Mouse (Mus musculus) megakaryocyte-erythroid progenitor cell, adult 5-6 weeks (primary cell): ENCODE measurements around the gene Gm49387. TPM values are rescaled to one million over a fixed set of nuclear protein-coding genes. Genes with fewer than 3 reads are reported as not detected.

Experiments
- ATAC-seq: replicated peaks from 2 replicates; pipeline ENCODE4 v1.8.0; 2016; ENCODE audit warnings: mild to moderate bottlenecking, inconsistent platforms; ENCODE audit not compliant: severe bottlenecking, poor library complexity, low FRiP score, low TSS enrichment
- total RNA-seq, 2 experiments: library from RNA; stranded (forward) in 1 of 2; stranded (reverse) in 1 of 2; fragments of 200-1000, 215-1000 nt in 1 of 2; fragments of >200 nt in 1 of 2; fragmentation: Nextera tagmentation in 1 of 2; gene quantifications; 2 replicates each; pipeline ENCODE4 v1.2.3; 2014 to 2017

Gene Gm49387
- total RNA-seq, 2 experiments from 2014 or later = not detected

DNA sequence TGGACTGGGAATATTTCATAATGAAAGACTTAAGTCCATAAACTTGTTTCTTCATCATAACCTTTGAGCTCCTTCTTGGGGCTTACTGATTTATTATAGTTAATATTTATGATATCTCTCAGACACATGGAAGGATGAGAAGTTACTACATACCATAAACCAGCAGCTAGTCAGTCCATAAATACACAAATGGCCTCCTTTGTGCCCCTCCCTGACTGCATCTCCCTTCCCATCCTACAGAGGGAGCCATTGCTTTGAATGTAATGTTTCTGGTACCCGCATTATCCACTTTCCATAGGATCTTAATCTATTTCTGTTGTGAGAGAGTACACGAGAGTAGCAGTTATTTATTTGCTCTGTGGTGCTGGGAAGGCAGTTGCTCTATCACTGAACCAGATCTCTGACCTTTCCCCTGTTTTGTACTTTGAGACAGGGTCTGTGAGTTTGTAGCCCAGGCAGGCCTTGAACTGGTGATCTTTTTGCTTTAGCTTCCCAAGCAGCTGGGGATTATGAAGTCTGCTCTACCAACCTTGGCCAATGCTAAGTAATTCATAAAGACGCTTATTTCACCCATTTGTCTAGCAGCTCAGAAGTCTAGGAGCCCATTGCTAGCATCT, 4.4 kb upstream of the Gm49387 start:
- ATAC-seq = no peak

DNA sequence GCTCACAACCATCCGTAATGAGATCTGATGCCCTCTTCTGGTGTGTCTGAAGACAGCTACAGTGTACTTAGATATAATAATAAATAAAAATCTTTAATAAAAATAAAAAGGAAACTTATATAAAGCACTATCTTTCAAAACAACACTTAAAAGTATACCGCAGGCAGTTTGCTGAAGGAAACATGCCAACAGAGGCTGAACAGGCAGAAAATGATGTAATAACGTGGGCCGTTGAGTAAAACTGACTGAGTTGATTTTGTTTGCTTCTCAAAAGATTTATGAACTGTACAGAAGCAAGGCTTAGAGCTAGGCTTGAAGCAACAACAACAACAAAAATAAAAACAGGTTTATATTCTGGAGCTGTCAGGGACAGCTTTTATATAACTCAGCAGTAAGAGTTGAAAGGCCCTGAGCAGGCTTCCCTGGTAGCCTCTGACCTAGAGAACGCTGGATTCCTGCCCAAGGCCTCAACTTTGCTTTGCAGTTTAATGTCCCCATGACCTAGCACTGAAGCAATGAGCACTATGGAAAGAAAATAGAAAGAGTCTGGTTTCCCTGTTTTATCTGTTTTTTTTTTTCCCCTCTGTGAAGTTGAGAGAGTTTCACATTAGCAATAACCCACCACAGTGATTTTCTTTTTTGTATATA, 3.6 kb upstream of the Gm49387 start:
- no peak for ATAC-seq

DNA sequence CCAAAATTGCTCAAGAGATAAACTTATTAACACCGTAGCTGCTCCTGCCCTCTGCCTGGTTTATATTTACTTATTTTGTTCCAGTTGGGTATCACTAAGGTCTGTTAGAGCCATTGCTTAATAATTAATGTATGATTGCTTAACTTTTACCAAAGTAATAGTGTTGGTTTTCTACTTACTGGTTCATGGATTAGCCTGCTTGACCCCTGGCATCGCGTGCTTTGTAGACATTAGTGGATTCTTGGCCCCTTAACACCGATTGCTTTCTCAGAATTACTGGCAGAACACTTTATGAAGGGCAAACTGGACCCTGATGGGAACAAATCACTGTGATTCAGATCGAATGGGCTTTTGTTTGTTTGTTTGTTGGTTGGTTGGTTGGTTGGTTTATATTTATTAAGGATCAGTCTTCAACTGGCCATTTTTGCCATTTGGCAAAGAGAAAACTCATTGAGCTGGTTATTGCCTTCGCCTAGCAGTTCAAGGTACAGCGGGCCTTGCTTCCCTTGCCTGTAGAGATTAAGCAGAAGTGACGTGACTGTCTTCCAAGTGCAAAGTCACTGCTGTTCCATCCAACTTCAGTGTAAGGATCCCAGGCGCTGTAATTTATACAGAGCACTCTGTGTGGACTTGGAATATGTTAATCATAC, 953 bp upstream of the Gm49387 start:
- ATAC-seq = no peak

DNA sequence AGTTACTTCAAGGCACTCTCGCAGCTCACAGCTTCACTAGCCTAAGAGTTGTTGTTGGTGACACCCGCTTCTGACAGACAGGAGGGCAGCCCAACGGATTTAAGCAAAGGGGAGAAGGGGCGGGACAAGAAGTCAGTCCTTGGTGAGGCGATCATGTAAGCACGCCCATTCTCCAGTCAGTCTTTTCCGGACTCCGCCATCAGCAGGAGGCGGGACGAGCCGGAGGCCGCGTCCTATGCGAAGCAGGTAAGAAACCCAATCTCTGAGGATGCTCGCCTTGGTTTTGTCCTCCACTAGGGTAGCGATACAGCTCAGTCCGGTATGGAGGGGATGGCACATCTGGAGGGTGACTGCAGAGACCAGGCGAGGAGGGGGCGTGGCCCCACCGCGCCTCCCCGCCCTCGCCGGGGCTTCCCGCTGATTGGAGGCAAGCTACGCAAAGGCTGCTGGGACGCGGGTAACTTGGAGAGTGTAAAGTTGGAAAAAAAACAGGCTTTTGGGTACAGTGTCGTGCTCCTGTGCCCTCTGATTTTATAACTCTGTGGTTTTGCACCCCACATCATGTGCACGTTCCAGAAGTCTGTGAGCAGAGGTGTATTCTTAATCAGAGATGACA, 320 bp upstream of the Gm49387 start, which contains the start of the genes Btd and Hacl1:
Btd (plus strand) TSS at position 139 of the 616 bp plus-strand sequence.
Hacl1 (minus strand) TSS at position 397 of the 616 bp plus-strand sequence.
- ATAC-seq = peak; percentile 98

DNA sequence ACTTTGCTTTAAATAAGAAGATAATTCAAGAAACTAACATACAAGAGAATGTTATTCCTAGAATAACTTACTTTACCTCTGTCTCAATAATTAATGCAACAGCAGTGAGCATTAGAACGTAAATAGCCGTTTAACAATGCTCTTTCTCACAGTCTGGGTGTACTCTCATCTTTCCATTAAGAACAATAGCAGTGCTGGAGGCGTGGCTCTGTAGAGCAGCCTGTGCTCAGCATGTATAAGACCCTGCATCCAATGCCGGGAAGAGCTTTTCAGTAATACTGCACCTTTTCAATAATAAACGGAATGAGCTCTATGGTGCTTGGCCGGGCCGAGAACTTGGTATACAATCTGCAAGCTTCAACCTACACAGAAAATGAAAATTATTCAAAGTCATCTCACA, 10.0 kb downstream of the Gm49387 start:
- ATAC-seq = no peak

DNA sequence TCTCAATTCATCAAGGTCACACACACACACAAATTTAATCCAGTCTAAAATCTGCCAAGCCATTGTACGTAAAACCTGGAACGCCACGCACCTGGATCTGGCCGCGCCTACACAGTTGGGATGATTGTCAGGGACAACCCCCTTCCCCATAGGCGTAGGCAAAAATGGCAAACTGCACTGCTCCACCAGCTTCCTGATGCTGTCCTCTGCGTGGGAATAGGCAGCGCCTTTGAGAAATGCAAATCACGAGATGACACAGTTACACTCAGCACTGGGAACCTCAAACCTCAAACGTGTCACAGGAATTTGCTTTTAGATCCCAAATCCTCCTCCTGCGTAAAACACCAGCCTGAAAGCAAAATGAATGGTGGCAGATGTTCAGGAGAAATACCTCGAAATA, 17.9 kb downstream of the Gm49387 start:
- ATAC-seq = no peak

DNA sequence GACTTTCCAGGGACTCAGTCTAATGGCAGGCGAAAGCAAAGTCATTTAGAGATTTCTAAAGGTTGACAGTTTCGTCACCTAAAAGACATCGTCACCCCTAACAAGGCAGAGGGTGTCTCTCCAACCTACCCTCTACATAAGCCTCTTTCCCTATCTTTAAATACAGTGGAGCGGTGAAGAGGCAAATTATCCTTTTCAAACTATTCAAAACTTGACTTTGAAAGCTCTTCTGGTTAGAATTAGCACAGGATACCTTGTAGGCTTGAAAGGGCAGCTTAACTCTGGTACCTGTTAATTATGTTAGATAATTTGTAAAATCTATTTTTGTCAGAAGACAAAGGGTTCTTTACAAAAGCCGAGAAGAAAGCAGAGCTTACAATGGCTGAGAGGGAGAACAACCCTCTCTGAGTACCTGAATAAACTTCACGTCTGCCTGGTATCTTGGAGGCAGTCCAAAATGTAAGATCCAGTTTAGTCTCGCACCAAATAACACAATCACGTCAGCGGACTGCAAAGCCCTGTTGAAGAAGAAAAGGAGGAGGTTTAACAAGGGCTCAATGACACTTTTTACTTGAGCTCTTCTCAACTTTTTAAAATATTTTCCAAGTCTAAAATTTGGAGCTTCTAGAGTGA, 20.0 kb downstream of the Gm49387 start:
- no peak for ATAC-seq

DNA sequence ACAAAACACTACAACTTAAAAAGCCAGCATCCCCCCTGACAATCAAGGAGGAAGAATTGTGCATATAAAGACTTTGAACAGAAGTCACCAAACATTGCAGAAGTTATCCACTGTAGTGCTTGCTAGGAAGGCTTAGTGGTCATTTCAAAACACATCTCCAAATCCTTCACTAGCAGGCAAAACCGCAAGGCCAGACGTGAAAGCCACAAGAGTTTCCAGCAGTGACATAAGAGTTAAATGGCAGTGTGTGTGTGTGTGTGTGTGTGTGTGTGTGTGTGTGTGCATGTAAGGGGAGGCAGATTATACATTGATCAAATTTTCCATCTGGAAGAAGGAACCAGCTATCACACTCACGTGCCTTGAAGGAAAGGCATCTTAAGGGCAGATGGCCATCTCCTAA, 22.7 kb downstream of the Gm49387 start:
- ATAC-seq = no peak

DNA sequence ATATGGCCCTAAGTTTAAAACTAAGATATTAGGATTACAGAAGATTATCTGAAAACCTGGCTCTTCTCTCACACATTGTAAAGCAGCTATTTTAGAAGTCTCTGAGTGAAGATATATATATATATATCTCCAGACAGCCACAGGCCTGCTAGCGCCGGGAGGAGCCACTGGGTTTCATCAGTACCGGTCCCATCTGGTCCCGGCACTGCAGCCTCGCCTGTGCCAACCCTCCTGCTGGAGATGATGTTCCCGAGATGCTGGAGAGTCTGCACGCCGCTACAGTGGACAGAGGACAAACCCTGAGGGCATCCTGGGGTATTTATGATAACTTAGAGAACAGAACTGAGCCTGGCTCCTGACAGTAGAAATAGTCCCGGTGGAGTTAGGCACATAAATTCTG, 23.5 kb downstream of the Gm49387 start:
- ATAC-seq = no peak

DNA sequence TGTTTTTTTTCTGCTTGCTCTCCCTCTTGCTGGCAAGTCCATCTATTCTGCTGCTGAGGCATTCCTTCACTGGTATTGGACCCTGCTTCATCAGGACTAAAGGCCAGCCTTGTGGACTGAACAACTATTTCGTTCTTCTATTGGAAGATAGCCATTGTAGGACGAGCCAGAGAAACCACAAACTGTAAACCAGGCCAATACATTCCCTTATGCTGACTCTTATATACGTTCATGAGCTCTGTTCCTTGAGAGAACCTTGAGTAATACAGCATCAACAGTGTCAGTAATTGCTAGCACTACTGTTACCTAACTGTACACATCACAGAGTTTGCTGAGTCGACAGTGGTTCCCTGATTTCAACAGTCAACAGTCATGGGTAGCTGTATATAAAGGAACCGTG, 27.0 kb downstream of the Gm49387 start:
- no peak for ATAC-seq

DNA sequence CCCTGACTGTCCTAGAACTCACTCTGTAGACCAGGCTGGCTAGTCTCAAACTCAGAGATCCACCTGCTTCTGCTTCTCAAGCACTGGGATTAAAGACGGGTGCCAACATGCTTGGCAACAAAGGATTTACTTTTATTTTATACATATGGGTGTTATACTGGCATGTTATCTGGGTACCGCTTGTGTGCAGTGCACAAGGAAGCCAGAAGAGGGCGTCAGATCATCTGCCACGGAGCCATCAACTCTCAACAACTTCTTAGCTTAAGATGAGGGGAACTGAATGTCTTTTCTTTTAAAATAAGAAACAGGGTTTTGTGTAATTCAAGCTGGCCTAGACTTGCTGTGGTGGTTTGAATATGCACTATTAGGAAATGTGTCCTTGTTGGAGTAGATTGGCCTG, 28.7 kb downstream of the Gm49387 start:
- ATAC-seq = no peak

DNA sequence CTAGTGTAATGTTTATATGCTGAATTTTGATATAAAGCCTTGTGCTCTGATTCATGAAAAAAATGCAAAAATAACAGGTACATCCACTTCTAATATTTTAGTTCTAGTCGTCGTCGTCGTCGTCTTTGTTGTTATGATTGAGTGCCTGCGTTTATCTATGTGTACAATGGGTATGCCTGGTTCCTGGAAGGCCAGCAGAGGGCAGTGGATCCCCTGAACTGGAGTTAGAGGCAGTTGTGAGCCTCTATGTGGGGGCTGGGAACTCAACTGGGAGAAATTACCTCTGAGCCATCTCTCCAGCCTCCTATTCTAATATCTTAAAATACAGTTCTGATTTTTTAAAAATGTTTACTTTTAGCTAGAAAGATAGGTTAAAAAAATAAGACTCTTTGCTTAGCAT, 35.2 kb downstream of the Gm49387 start:
- no peak for ATAC-seq

DNA sequence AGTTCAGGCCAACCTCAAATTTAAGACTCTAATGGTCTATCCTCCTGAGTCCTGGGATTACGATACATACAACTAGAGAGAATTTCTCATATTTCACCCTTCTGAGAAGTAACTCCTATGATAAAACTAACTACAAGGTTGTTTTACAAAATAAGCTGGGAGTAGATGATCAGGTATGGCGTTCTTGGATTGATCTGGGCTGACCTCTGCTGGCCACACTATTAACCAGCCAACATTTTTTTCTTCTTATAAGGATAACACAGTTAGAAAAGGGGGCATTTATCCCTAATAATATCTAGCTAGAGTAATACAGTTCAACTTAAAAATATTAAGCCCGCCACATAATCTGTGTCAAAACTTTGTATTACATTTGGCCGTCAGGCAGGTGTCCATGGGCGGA, 35.8 kb downstream of the Gm49387 start:
- ATAC-seq = no peak

DNA sequence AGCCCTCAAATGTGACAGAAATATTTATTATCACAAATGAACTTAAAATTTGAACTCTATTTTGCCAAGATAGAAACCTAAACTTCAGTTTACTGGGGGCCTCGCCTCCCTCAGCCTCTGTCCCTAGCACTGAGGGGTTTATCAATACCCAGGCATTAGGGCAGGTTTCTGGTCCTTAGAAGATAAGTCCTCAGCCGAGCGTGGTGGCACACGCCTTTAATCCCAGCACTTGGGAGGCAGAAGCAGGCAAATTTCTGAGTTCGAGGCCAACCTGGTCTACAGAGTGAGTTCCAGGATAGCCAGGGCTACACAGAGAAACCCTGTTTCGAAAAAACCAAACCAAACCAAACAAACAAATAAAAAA, 38.1 kb downstream of the Gm49387 start:
- ATAC-seq = peak; percentile 90

DNA sequence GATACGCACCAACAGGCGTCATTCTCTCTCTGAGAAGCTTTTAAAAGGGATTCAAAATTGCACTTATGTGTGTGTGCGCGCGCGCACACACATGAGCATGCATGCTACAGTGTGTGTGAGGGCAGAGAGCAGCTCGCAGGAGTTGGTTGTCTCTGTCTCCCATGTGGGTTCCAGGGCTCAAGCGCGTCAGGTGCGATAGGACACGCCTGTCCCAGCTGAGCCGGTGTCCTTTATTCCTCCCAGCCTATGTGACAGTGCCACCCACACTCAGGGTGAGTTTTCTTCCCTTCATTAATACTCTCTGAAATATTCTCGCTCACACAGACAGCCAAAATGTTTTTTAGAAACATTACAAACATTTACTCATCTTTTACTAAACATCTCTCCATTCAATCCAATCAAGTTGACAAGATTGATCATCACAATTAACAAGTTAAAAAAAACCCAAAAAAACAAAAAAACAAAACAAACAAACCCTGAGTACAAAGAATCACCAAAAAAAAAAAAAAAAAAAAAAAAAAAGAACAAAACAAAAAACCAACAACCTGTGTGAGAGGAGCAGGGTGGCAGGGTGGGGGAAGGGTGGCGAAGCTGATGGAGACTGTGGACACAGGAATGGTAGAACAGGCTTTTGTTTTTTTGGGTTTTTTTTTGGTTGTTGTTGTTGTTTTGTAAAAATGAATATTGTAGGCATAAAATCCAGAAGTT, 38.6 kb downstream of the Gm49387 start:
- no peak for ATAC-seq

DNA sequence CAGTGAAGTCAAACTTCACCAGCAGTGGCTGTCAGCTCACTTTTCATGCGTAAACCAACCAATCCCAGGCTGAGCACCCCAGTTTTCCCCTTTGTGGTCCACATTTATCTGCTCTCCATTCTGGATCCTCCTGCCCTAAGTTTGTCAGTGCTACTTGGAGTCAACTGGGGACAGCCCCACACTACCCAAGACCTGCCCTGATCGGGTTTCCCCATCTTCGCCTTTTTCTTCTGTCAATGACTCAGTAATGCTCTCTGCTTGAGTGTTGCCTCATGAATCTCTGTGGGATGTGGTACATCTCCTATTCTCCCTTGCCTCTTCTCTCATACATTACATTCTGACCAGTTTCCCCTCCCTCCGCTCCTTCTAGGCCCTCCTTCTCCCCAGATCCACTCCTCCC, 43.2 kb downstream of the Gm49387 start:
- no peak for ATAC-seq

DNA sequence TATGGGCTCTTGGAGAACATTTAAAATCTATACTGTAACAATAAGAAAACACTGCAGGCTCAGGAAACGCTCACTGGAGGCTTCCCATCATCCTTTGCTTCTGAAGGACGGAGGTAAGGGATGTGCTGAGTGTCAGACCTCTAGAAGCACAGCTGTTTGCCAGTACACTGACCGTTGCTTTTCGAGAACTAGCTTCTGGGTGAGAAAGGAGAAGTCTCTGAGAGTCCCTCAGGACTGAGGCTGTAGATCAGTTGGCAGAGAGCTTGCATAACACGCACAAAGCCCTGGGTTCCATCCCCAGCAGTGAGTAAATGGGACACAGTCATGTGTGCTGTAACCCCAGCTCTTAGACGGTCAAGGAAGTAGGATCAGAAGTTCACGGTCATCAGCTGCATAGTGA, 44.3 kb downstream of the Gm49387 start:
- no peak for ATAC-seq

DNA sequence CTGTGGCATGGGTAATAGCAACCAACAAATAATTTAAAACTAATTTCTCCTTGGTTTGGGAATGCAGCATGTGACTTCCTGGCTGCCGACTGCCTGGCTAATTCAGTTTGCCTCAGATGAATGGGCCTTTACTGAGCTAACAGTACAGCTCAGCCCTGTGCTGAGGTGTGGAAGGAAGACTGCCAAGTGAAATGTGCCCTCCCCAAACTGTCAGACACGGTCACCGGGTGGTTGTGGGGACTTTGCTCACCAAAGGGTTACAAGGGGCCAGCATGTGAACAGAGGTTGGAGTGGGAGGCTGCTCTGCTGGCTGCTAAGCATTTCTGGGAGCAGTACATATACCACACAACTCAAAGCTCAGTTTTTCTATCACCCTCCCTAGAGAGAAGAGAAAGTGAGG, 46.0 kb downstream of the Gm49387 start:
- no peak for ATAC-seq

DNA sequence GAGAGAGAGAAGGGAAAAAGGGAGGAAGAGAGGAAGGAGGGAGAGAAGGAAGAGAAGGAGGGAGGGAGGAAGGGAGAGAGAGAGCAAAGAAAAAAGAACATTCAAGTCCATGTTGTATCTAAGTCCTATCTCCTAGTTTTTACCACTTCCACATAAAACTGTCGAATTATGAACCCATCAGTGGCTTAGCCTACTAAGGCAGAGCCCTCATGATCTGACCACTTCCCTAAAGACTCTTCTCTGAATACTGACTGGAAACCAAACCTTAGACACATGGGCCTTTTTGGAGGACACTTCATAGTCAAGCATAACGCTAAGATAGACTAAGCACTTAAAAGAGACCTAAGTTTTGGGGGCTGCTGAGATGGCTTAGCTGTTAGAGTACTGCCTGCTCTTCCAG, 47.6 kb downstream of the Gm49387 start:
- no peak for ATAC-seq

DNA sequence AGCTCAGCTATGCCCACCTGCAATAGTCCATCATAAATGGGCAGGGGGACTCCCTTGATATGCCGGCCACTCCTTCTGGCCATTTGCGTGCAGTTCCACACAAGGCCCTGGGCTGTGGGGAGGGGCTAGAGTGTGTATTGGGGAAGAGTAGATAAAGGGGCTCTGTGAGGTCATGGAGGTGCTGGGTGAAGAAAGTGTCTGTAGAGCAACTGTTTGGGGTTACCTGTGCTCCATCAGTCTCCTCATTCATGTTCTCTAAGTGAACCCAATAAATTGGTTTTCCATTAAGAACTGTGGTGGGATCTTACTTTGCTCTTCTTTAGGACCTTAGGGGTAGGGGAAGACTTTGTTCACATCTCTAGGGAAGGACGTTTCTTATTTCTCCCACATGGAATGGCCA, 49.4 kb downstream of the Gm49387 start, which contains the start of gene Colq:
Colq (minus strand) TSS at position 101 of the 400 bp plus-strand sequence.
- no peak for ATAC-seq
